In the genomic region with DNA sequence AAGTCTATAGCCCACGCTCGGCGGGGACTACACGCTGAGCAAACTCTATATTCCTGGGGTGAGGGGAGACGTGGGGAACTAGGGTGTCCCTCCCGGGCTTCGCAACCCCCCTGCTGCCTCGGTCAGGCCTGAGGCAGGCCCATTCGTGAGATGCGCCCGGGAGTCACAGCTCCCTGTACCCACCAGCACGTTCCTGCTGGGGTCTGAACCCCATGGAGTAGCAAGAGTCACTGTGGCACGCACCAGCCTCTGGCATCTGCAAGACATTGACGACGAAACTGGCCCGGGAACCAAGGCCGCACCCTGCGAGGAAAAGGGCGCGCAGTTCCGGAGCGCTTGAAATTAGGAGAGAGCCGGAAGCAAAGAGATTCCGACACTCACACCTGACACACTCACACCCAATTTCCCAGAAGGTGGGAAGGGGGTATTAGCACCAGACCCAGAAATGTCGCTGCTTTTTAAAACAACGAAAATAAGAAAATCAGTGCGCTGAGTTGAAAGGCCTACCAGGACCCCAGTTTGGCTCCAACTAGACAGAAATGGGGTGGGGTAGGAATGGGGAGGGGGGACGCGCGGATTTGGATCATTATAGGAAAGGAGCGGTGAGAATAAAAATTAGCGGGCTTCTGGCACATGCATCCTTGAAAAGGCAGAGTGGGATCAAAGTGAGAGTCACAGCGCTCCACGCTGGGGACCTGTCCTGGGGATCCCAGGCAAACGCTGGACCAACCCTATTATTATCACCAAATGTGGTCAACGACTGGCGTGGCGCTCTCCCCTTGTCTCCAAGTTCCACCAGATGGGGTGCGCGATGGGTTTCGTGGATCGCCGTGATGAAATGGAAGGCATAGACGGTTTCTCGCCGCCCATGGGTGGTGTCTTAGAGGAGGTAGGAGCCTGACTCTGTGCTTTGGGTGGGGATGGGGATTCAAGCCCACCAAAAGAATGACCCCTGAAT, we compare ENCODE assay signal across 10 mouse cellular contexts. TPM values are rescaled to one million over a fixed set of nuclear protein-coding genes. Genes with fewer than 3 reads are reported as not detected.
DNase-seq lines count a peak whose midpoint lies in the region; ATAC-seq and TF ChIP-seq lines count a peak whose summit lies in the region.
"Had no signal": no experiment of that assay in that cellular context is flagged by ENCODE, and none has a peak within 500 bp of the region (broad histone marks: within the 10 kb centered on the region; RNA-seq: fewer than 3 reads in every experiment).

No protein-coding gene starts in this region.

- ATAC-seq in forebrain, embryonic 11.5 days (replicated peaks; ENCODE audit: low FRiP score), result no peak
- no peak for ATAC-seq in liver, embryonic 12.5 days
- ATAC-seq in inflammation-experienced regulatory T-cells, adult 6 months, result no peak

- H3K4me3 ChIP-seq in E14TG2a.4 (replicated peaks; ENCODE audit: low read length), result peak overlapping the region; percentile 70
- H3K4me3 ChIP-seq in forebrain, embryonic 11.5 days (ENCODE audit: low read depth, low read length), result peak overlapping the region; percentile 30
- H3K4me3 ChIP-seq in liver, embryonic 12.5 days, result peak overlapping the region; percentile 14; the same call in 1 of the 2 replicates

- H3K27ac ChIP-seq in forebrain, embryonic 11.5 days (ENCODE audit: low read depth, low read length), result peak overlapping the region; percentile 21; the same call in 1 of the 2 replicates
- H3K27ac ChIP-seq in liver, embryonic 12.5 days, result no peak overlapping the region
- H3K27ac ChIP-seq: liver, embryonic 14.5 days had no signal

- no peaks in the 10 kb centered on the region for H3K9me3 ChIP-seq in E14TG2a.4 (ENCODE audit: low read length)
- no peaks in the 10 kb centered on the region for H3K9me3 ChIP-seq in forebrain, embryonic 11.5 days (ENCODE audit: control insufficient read depth, low read length)
- no peaks in the 10 kb centered on the region for H3K9me3 ChIP-seq in liver, embryonic 12.5 days (replicated peaks)

- no peaks in the 10 kb centered on the region for H3K36me3 ChIP-seq in E14TG2a.4 (ENCODE audit: insufficient read depth, low read length)
- no peaks in the 10 kb centered on the region for H3K36me3 ChIP-seq in forebrain, embryonic 11.5 days (ENCODE audit: control insufficient read depth, insufficient read depth, low read length)
- H3K36me3 ChIP-seq in liver, embryonic 12.5 days, result no peaks in the 10 kb centered on the region

- WGBS in forebrain, embryonic 11.5 days, result 3% methylated on average over 46 of the region's 46 CpGs
- 4% methylated on average over 46 of the region's 46 CpGs for WGBS in liver, embryonic 12.5 days (ENCODE audit: insufficient replicate concordance)

- peak overlapping the region; percentile 55 for H3K9ac ChIP-seq in forebrain, embryonic 11.5 days (ENCODE audit: low read length)
- no peak overlapping the region for H3K9ac ChIP-seq in liver, embryonic 12.5 days
- H3K9ac ChIP-seq: liver, embryonic 14.5 days had no signal

- peaks cover 90% of the 10 kb centered on the region for H3K27me3 ChIP-seq in E14TG2a.4 (ENCODE audit: insufficient read depth, low read length)
- peaks cover 64% of the 10 kb centered on the region for H3K27me3 ChIP-seq in forebrain, embryonic 11.5 days (ENCODE audit: control insufficient read depth, insufficient read depth, low read length)
- peaks cover 92% of the 10 kb centered on the region for H3K27me3 ChIP-seq in liver, embryonic 12.5 days (replicated peaks)

- DNase-seq in heart, adult 11 months, result peak; percentile 80
- no peak for DNase-seq in heart, postnatal 14 days
- DNase-seq in forebrain, embryonic 11.5 days (ENCODE audit: low spot score), result peak; percentile 58
- no peak for DNase-seq in left cerebral cortex, postnatal 25 days (ENCODE audit: low spot score in 2 of 2)
- DNase-seq in thymus, postnatal 14 days, result no peak

- peak overlapping the region; percentile 45 for H3K4me2 ChIP-seq in forebrain, embryonic 11.5 days (ENCODE audit: low read depth, low read length, severe bottlenecking)
- H3K4me2 ChIP-seq in liver, embryonic 12.5 days, result peak overlapping the region; percentile 30

- TF ChIP-seq CTCF in E14TG2a.4 (conservative IDR thresholded peaks at IDR 0.05; ENCODE audit: low read length), result no peak

- intact Hi-C loops in heart, postnatal 14 days (cut with DNase I), result no loop called here
- intact Hi-C loops in left cerebral cortex, postnatal 25 days (cut with DNase I), result no loop called here

- peaks cover 85% of the 10 kb centered on the region for H3K4me1 ChIP-seq in E14TG2a.4 (replicated peaks; ENCODE audit: low read depth, low read length)
- peaks cover 41% of the 10 kb centered on the region for H3K4me1 ChIP-seq in forebrain, embryonic 11.5 days (replicated peaks; ENCODE audit: control insufficient read depth, insufficient read depth, low read length)
- peaks cover 10% of the 10 kb centered on the region for H3K4me1 ChIP-seq in liver, embryonic 12.5 days

RNA-seq across cellular contexts. Expression of a gene that starts 7.2 kb away (rescaled TPM):
- 10 to 100 TPM; 44.0 to 44.6 TPM for total RNA-seq in heart, postnatal 14 days (2021)
- 9.4 and 11.7 TPM in 2 replicates for polyA plus RNA-seq in forebrain, embryonic 11.5 days (2014; fragmentation: Nextera tagmentation; extraction: Ambion mirVana)
- polyA plus RNA-seq in liver, embryonic 12.5 days (2016; fragmentation: Nextera tagmentation; extraction: Ambion mirVana), result 4.9 and 5.9 TPM in 2 replicates
- polyA plus RNA-seq in inflammation-experienced regulatory T-cells, adult 6 months (2017; shearing (Covaris generic)), result 1 to 10 TPM in 1 of 3 experiments, under 1 TPM in 1, not detected in 1; 0.84 to 1.5 TPM
- total RNA-seq in left cerebral cortex, postnatal 25 days (2021), result 10 to 100 TPM; 14.9 to 15.2 TPM

RNA-seq across cellular contexts. Expression of a gene that starts 7.2 kb away (rescaled TPM):
- 1 to 10 TPM; 3.0 to 3.3 TPM for total RNA-seq in heart, postnatal 14 days (2021)
- 18.1 and 21.1 TPM in 2 replicates for polyA plus RNA-seq in forebrain, embryonic 11.5 days (2014; fragmentation: Nextera tagmentation; extraction: Ambion mirVana)
- polyA plus RNA-seq in liver, embryonic 12.5 days (2016; fragmentation: Nextera tagmentation; extraction: Ambion mirVana), result 0.07 TPM in 1 of 2 replicates, not detected in the other
- not detected for polyA plus RNA-seq in inflammation-experienced regulatory T-cells, adult 6 months (2017; shearing (Covaris generic))
- 10 to 100 TPM; 72.2 to 76.7 TPM for total RNA-seq in left cerebral cortex, postnatal 25 days (2021)
- total RNA-seq: common myeloid progenitor, adult 5-6 weeks had no signal

RNA-seq across cellular contexts. Expression of a gene that starts 52.7 kb away (rescaled TPM):
- 10 to 100 TPM; 10.9 to 11.9 TPM for total RNA-seq in heart, postnatal 14 days (2021)
- 13.6 and 13.7 TPM in 2 replicates for polyA plus RNA-seq in forebrain, embryonic 11.5 days (2014; fragmentation: Nextera tagmentation; extraction: Ambion mirVana)
- 24.4 and 26.5 TPM in 2 replicates for polyA plus RNA-seq in liver, embryonic 12.5 days (2016; fragmentation: Nextera tagmentation; extraction: Ambion mirVana)
- 10 to 100 TPM; 40.6 to 53.9 (median 40.9) TPM for polyA plus RNA-seq in inflammation-experienced regulatory T-cells, adult 6 months (2017; shearing (Covaris generic))
- total RNA-seq in left cerebral cortex, postnatal 25 days (2021), result 10 to 100 TPM; 13.0 to 18.2 TPM

RNA-seq across cellular contexts. Expression of a gene that starts 56.1 kb away (rescaled TPM):
- 10 to 100 TPM; 12.7 to 12.9 TPM for total RNA-seq in heart, postnatal 14 days (2021)
- polyA plus RNA-seq in forebrain, embryonic 11.5 days (2014; fragmentation: Nextera tagmentation; extraction: Ambion mirVana), result 37.6 and 39.4 TPM in 2 replicates
- polyA plus RNA-seq in liver, embryonic 12.5 days (2016; fragmentation: Nextera tagmentation; extraction: Ambion mirVana), result 6.5 and 6.6 TPM in 2 replicates
- polyA plus RNA-seq in inflammation-experienced regulatory T-cells, adult 6 months (2017; shearing (Covaris generic)), result 10 to 100 TPM; 11.9 to 42.4 (median 32.1) TPM
- total RNA-seq in left cerebral cortex, postnatal 25 days (2021), result 10 to 100 TPM; 64.3 to 71.4 TPM

Comparison
In these comparisons a context has a peak if more than half of its experiments do, and no peak if none do; other contexts are left out.
1. DNase-seq: peak in heart, adult 11 months (single experiment) and forebrain, embryonic 11.5 days (single experiment); none in heart, postnatal 14 days (0 of 2), left cerebral cortex, postnatal 25 days (0 of 2) and thymus, postnatal 14 days (single experiment).
2. H3K4me3 ChIP-seq: peak in every context shown above with its lines; median percentile 70 in E14TG2a.4; 30 in forebrain, embryonic 11.5 days; 14 in liver, embryonic 12.5 days.
3. RNA of a gene that starts 7.2 kb away (polyA plus RNA-seq): 18.1 to 21.1 TPM in forebrain, embryonic 11.5 days; 0.07 TPM in liver, embryonic 12.5 days and not detected in inflammation-experienced regulatory T-cells, adult 6 months; every median in the first group is over 10 times any median in the second.